Mouse (Mus musculus) forebrain, embryonic 16.5 days (tissue): ENCODE measurements at regions not wholly inside any gene's neighbourhood (a gene's known extent, or its start where the extent isn't known, plus 50 kb on each side); places are given as distances from the start of the nearest gene placed in this dataset.

Experiments used
- ATAC-seq: fragments of 200-750 bp; cut with Nextera tagmentation; 2 replicates; pipeline ENCODE4 v1.8.0; 2017; ENCODE audit warnings: mild to moderate bottlenecking, moderate library complexity
- H3K27ac ChIP-seq: fragments of 300-500 bp; sonication (generic); 2 replicates; pipeline ENCODE4 v1.5.1; 2014; ENCODE audit warnings: low read length, control low read depth
- H3K27me3 ChIP-seq: fragments of 300-500 bp; sonication (generic); replicated peaks from 2 replicates; pipeline ENCODE4 v1.6.1; 2014; ENCODE audit warnings: low read length; ENCODE audit not compliant: control insufficient read depth, insufficient read depth
- H3K36me3 ChIP-seq: fragments of 300-500 bp; sonication (generic); 2 replicates; pipeline ENCODE4 v1.6.1; 2014; ENCODE audit not compliant: control insufficient read depth, insufficient read depth
- H3K4me1 ChIP-seq: fragments of 300-500 bp; sonication (generic); replicated peaks from 2 replicates; pipeline ENCODE4 v1.6.1; 2014; ENCODE audit warnings: low read length; ENCODE audit not compliant: control insufficient read depth, insufficient read depth
- H3K4me2 ChIP-seq: fragments of 300-500 bp; sonication (generic); 2 replicates; pipeline ENCODE4 v1.6.1; 2014; ENCODE audit warnings: mild to moderate bottlenecking, low read length, control low read depth
- H3K4me3 ChIP-seq: fragments of 300-500 bp; sonication (generic); replicated peaks from 2 replicates; pipeline ENCODE4 v1.5.1; 2014; ENCODE audit warnings: mild to moderate bottlenecking, low read length, control low read depth
- H3K9ac ChIP-seq: fragments of 300-500 bp; sonication (generic); replicated peaks from 2 replicates; pipeline ENCODE4 v1.6.1; 2014; ENCODE audit warnings: low read depth, low read length, control low read depth
- H3K9me3 ChIP-seq: fragments of 300-500 bp; sonication (generic); 2 replicates; pipeline ENCODE4 v1.6.1; 2016; ENCODE audit warnings: low read length; ENCODE audit not compliant: control insufficient read depth
- WGBS: fragments of 180-500 bp; shearing (Covaris S2); extraction: QIAGEN DNeasy Blood & Tissue Kit; methylation state at CpG from one replicate; pipeline ENCODE4 v1.1.7; 2014; 5-methylcytosine and 5-hydroxymethylcytosine counted together

- Histone ChIP-seq H3K36me3 (no peaks in the 10 kb centered on the region), H3K4me3 (no peak overlapping the region), H3K27ac (no peak overlapping the region), H3K9me3 (no peaks in the 10 kb centered on the region), H3K27me3 (no peaks in the 10 kb centered on the region), H3K4me1 (peaks cover 2% of the 10 kb centered on the region; the same call in 1 of the 2 replicates), H3K4me2 (no peak overlapping the region), H3K9ac (no peak overlapping the region)
- no peak for ATAC-seq
- WGBS: 80% methylated on average over 5 of the region's 5 CpGs
These were observed 209.3 kb downstream of the Drd1 start for GRCm38 (mm10) chr13:53846221-53846620.

DNA sequence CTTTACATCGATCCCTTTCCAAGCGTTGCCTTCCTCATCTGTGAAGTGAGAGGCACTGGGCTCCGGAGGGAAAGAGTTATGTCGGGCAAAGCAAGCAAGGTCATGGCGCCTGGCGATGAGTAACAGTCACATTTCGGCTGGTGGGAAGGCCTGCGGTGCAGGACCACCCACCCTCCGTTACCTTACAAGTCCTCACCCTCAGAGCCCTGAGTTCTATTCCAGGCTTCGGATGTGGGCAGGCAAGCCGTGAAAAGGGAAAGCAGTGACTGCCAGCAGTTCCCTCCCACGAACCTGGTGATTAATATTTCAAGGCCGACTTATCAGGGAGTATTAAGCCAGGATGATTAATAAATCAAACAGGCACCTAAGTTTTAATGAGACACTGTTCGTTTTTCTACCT is 209.7 kb downstream of the Drd1 start:
- Histone ChIP-seq H3K4me1 (peaks cover 2% of the 10 kb centered on the region; the same call in 1 of the 2 replicates), H3K4me2 (no peak overlapping the region), H3K27ac (no peak overlapping the region), H3K4me3 (no peak overlapping the region), H3K9me3 (no peaks in the 10 kb centered on the region), H3K36me3 (no peaks in the 10 kb centered on the region), H3K9ac (no peak overlapping the region), H3K27me3 (no peaks in the 10 kb centered on the region)
- WGBS: 88% methylated on average over 14 of the region's 14 CpGs
- ATAC-seq: no peak

DNA sequence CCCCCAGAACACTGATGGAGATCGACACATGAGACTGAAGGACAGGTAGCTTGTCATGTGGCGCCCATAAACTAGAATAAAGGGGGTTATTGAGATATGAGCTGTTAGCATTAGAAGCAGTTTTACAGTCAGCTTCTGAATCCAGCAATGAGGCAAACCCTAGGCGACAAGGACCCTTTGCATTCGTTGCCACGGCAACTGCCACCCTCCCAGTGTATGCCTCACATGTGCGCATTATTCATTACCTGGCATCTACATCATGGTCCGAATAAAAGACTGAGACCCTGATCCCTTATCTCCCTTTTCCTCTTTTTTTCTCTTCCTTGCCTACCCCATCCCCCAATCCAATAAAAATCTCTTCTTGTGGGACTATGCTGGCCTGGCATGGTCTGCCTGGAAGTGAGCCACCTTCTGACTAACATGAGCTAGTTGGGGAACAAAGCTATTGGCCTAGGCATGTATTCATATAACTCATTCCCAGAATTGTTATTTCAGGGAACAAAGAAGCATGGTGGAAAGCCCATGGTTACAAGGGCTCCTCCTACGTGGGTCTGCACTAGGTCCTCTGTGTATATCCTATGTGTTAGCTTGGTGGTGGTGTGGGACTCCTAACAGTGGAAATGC is 229.4 kb downstream of the Drd1 start:
- Histone ChIP-seq H3K4me1 (peaks cover 8% of the 10 kb centered on the region), H3K9me3 (no peaks in the 10 kb centered on the region), H3K27ac (no peak overlapping the region), H3K27me3 (no peaks in the 10 kb centered on the region), H3K4me3 (no peak overlapping the region), H3K4me2 (no peak overlapping the region), H3K9ac (no peak overlapping the region), H3K36me3 (no peaks in the 10 kb centered on the region)
- ATAC-seq: peak; percentile 52; the same call in 1 of the 2 replicates
- 54% methylated on average over 8 of the region's 8 CpGs for WGBS

GRCm38 (mm10) chr13:53822061-53822460 is 233.4 kb downstream of the Drd1 start:
- Histone ChIP-seq H3K9me3 (no peaks in the 10 kb centered on the region), H3K27ac (no peak overlapping the region), H3K4me3 (no peak overlapping the region), H3K36me3 (no peaks in the 10 kb centered on the region), H3K4me2 (no peak overlapping the region), H3K27me3 (no peaks in the 10 kb centered on the region), H3K4me1 (peaks cover 8% of the 10 kb centered on the region), H3K9ac (no peak overlapping the region)
- 83% methylated on average over 8 of the region's 8 CpGs for WGBS
- ATAC-seq: no peak

DNA sequence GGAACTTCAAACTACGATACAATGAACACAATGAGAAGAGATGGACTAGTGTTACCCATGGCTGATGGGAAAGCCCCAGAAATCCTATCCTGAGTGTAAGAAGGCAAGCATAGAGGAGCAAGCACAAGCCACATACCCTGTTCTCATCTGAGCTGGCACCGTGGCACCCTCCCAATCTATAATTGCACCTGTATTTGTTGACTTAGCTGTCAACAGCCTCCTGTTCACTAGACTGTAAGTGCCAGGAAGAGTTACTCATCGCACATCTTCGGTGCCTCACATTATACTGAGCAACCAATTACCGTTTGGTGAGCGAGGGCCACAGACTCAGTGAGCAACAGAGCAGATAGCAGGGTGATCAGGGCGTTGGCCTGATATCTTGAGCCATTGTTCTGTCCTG is 239.9 kb downstream of the Drd1 start:
- WGBS: 74% methylated on average over 7 of the region's 7 CpGs
- peak; percentile 36; the same call in 1 of the 2 replicates for ATAC-seq

DNA sequence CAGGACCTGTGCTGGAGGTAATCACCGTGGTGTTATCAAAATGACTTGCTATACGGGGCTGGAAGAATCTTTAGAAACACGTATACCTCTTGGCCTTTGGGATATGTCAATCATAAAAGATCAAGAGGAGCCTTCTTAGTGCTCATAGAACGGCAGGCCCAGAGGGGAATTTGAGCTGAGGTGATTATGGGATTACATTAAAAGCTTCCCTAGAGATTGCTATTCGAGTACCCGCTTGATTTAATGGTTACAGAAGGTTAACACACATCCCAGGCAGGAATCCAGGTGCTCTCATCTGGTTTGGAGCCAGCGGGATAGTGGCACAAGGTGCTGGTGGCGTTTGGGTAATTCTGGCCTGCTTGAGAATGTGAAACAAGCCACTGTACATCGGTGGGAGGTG is 241.4 kb downstream of the Drd1 start:
- Histone ChIP-seq H3K27ac (no peak overlapping the region), H3K9ac (no peak overlapping the region), H3K36me3 (no peaks in the 10 kb centered on the region), H3K9me3 (no peaks in the 10 kb centered on the region), H3K4me3 (no peak overlapping the region), H3K4me2 (no peak overlapping the region), H3K27me3 (peaks cover 10% of the 10 kb centered on the region; the same call in 1 of the 2 replicates), H3K4me1 (peaks cover 2% of the 10 kb centered on the region; the same call in 1 of the 2 replicates)
- no peak for ATAC-seq
- WGBS: 72% methylated on average over 9 of the region's 9 CpGs

More for the DNA sequence above, 239.9 kb downstream of the Drd1 start:
- Histone ChIP-seq H3K9ac (no peak overlapping the region), H3K27ac (no peak overlapping the region), H3K4me2 (no peak overlapping the region), H3K4me1 (peaks cover 2% of the 10 kb centered on the region; the same call in 1 of the 2 replicates), H3K4me3 (no peak overlapping the region), H3K9me3 (no peaks in the 10 kb centered on the region), H3K36me3 (no peaks in the 10 kb centered on the region), H3K27me3 (peaks cover 4% of the 10 kb centered on the region; the same call in 1 of the 2 replicates)

GRCm38 (mm10) chr13:53811862-53812261 is 243.6 kb downstream of the Drd1 start:
- H3K36me3 ChIP-seq: no peaks in the 10 kb centered on the region
- ATAC-seq: no peak
- H3K4me1 ChIP-seq: peaks cover 14% of the 10 kb centered on the region
- H3K9me3 ChIP-seq: no peaks in the 10 kb centered on the region
- no peak overlapping the region for H3K9ac ChIP-seq
- peaks cover 17% of the 10 kb centered on the region for H3K27me3 ChIP-seq
- no peak overlapping the region for H3K4me3 ChIP-seq
- no peak overlapping the region for H3K4me2 ChIP-seq
- WGBS: 43% methylated on average over 4 of the region's 4 CpGs
- H3K27ac ChIP-seq: no peak overlapping the region

GRCm38 (mm10) chr13:53811151-53811550 is 244.4 kb downstream of the Drd1 start:
- Histone ChIP-seq H3K27me3 (peaks cover 17% of the 10 kb centered on the region), H3K4me3 (no peak overlapping the region), H3K27ac (no peak overlapping the region), H3K36me3 (no peaks in the 10 kb centered on the region), H3K9me3 (no peaks in the 10 kb centered on the region), H3K4me2 (no peak overlapping the region), H3K9ac (no peak overlapping the region), H3K4me1 (peaks cover 21% of the 10 kb centered on the region)
- ATAC-seq: no peak
- WGBS: 68% methylated on average over 8 of the region's 8 CpGs

- peak; percentile 57 for ATAC-seq
- no peak overlapping the region for H3K4me3 ChIP-seq
- 26% methylated on average over 13 of the region's 13 CpGs for WGBS
These were observed 247.5 kb downstream of the Drd1 start for GRCm38 (mm10) chr13:53807791-53808525.

More at GRCm38 (mm10) chr13:53807791-53808525, 247.5 kb downstream of the Drd1 start:
- no peak overlapping the region for H3K9ac ChIP-seq
- no peak overlapping the region for H3K4me2 ChIP-seq
- H3K4me1 ChIP-seq: peaks cover 23% of the 10 kb centered on the region
- H3K27me3 ChIP-seq: peaks cover 17% of the 10 kb centered on the region
- H3K36me3 ChIP-seq: no peaks in the 10 kb centered on the region
- no peaks in the 10 kb centered on the region for H3K9me3 ChIP-seq
- H3K27ac ChIP-seq: no peak overlapping the region
